Mouse (Mus musculus) ES-Bruce4 (cell line): ENCODE results near the gene Fam107b. TPM values are rescaled to one million over a fixed set of nuclear protein-coding genes. Genes with fewer than 3 reads are reported as not detected.
"Not testable (repeated sequence)": the region's sequence is repeated elsewhere in the genome, so short reads cannot be mapped to it uniquely, and the experiment has no call there.

Experiments
- H3K27ac ChIP-seq: 2 replicates; pipeline ENCODE4 v1.5.1; 2012; ENCODE audit warnings: low read length, inconsistent platforms; ENCODE audit not compliant: insufficient read depth
- H3K27me3 ChIP-seq: 2 replicates; pipeline ENCODE4 v1.6.1; 2012; ENCODE audit warnings: mild to moderate bottlenecking, low read length, inconsistent platforms; ENCODE audit not compliant: control insufficient read depth, poor library complexity, insufficient read depth, severe bottlenecking
- H3K36me3 ChIP-seq: 2 replicates; pipeline ENCODE4 v1.6.1; 2012; ENCODE audit warnings: inconsistent platforms, mild to moderate bottlenecking, low read length, moderate library complexity; ENCODE audit not compliant: control insufficient read depth, poor library complexity, insufficient read depth, severe bottlenecking
- H3K4me1 ChIP-seq: one replicate; pipeline ENCODE4 v1.8.1; 2011; ENCODE audit warnings: low read length; ENCODE audit not compliant: control insufficient read depth, insufficient read depth
- H3K4me3 ChIP-seq: 2 replicates; pipeline ENCODE4 v1.5.1; 2011; ENCODE audit warnings: low read depth, mild to moderate bottlenecking, low read length
- H3K9ac ChIP-seq: 2 replicates; pipeline ENCODE4 v1.6.1; 2012; ENCODE audit warnings: low read depth, mild to moderate bottlenecking, inconsistent platforms; ENCODE audit not compliant: poor library complexity, severe bottlenecking
- H3K9me3 ChIP-seq: replicated peaks from 2 replicates; pipeline ENCODE4 v1.6.1; 2012; ENCODE audit warnings: mild to moderate bottlenecking, low read length, inconsistent platforms; ENCODE audit not compliant: control insufficient read depth, poor library complexity, insufficient read depth, severe bottlenecking
- CTCF ChIP-seq: IDR thresholded peaks from one replicate; pipeline ENCODE4 v1.8.1; 2011; ENCODE audit warnings: low read depth, low read length
- EP300 ChIP-seq: IDR thresholded peaks from 2 replicates; pipeline ENCODE4 v1.6.1; 2011; ENCODE audit warnings: low read depth, low read length; ENCODE audit not compliant: insufficient read depth
- POLR2A ChIP-seq: IDR thresholded peaks from one replicate; pipeline ENCODE4 v1.8.1; 2011; ENCODE audit warnings: low read length; ENCODE audit not compliant: insufficient read depth
- polyA plus RNA-seq: library from polyadenylated mRNA; stranded (reverse); fragments of >200 nt; gene quantifications from 2 replicates; pipeline ENCODE4 v1.2.4, GENCODE M21; 2011; ENCODE audit warnings: low read depth; ENCODE audit not compliant: missing spikeins, insufficient read depth, insufficient read length

The Fam107b gene
- polyA plus RNA-seq, 1 experiment, result 54.4 TPM

DNA sequence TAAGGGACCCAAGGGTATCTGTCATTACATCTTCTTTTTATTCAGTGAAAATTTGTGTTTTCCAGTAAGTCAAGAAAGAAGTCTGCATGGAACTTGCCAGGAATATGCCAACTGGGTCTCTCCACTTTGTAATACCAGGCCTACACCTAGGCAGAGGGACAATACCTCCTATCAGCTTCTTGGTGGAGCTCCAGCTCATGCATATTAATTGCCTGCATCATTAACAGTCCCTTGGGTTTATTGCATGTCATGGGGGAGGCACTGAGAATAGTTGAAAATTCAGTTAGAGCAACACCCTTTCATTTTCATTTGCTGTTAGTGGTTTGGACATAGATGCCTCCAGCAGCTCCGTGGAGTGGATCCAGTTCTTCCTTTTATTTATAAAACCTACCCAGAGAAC, 130.1 kb downstream of the Fam107b start:
- Histone ChIP-seq H3K9ac (no peak overlapping the region), H3K4me1 (no peaks in the 10 kb centered on the region), H3K9me3 (no peaks in the 10 kb centered on the region), H3K27me3 (no peaks in the 10 kb centered on the region), H3K4me3 (no peak overlapping the region), H3K36me3 (no peaks in the 10 kb centered on the region), H3K27ac (no peak overlapping the region)
- TF ChIP-seq CTCF (no peak), EP300 (no peak), POLR2A (no peak)

DNA sequence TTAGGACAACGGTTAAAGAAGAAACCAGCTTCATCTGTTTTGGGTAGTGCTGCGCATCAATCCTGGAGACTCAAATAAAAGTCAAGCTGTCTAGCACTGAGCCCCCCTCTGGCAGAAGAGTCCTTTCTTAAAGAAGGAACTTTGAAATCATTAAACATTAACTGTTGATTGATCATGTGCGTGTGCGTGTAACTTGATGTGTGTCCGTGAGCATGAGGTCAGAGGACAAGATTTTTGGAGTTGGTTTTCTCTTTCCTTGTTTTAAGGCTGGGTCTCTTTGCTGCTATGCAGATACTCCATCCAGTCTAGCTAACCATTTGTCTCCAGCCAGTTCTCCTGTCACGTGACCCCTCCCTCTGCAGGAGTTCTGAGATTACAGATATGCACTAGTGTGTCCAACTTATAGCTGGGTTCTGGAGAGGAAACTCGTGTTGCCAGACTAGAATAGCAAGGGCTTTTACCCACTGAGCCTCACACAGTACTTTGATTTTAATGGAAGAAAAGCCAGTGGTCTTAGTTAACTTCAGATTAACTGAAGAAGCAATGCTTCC, 132.4 kb downstream of the Fam107b start:
- no peak overlapping the region for H3K9ac ChIP-seq
- TF ChIP-seq CTCF (no peak), POLR2A (no peak), EP300 (no peak)
- H3K36me3 ChIP-seq, result no peaks in the 10 kb centered on the region
- no peaks in the 10 kb centered on the region for H3K27me3 ChIP-seq
- no peaks in the 10 kb centered on the region for H3K4me1 ChIP-seq
- no peak overlapping the region for H3K27ac ChIP-seq
- no peak overlapping the region for H3K4me3 ChIP-seq
- H3K9me3 ChIP-seq, result no peaks in the 10 kb centered on the region

DNA sequence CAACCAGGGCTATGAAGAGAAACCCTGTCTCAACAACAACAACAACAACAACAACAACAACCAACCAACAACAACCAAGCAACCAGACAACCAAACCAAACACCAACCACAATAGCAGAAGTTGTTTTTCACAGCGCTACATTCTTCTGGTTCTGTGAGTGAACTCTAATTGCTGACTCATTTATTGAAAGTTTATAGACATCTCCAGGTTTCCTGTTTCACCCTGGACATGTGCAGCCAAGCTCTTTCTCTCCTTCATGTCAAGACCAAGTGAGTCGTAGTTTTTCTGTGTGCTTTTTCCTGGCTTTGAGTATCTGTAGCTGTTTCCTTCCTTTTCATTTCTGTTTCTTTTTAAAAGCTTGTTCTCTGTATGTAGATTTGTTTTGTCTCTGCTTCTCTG, 133.5 kb downstream of the Fam107b start:
- TF ChIP-seq CTCF (no peak), EP300 (no peak), POLR2A (no peak)
- H3K36me3 ChIP-seq, result no peaks in the 10 kb centered on the region
- H3K4me3 ChIP-seq, result no peak overlapping the region
- H3K27ac ChIP-seq, result no peak overlapping the region
- no peak overlapping the region for H3K9ac ChIP-seq
- H3K27me3 ChIP-seq, result no peaks in the 10 kb centered on the region
- H3K9me3 ChIP-seq, result no peaks in the 10 kb centered on the region
- H3K4me1 ChIP-seq, result no peaks in the 10 kb centered on the region

DNA sequence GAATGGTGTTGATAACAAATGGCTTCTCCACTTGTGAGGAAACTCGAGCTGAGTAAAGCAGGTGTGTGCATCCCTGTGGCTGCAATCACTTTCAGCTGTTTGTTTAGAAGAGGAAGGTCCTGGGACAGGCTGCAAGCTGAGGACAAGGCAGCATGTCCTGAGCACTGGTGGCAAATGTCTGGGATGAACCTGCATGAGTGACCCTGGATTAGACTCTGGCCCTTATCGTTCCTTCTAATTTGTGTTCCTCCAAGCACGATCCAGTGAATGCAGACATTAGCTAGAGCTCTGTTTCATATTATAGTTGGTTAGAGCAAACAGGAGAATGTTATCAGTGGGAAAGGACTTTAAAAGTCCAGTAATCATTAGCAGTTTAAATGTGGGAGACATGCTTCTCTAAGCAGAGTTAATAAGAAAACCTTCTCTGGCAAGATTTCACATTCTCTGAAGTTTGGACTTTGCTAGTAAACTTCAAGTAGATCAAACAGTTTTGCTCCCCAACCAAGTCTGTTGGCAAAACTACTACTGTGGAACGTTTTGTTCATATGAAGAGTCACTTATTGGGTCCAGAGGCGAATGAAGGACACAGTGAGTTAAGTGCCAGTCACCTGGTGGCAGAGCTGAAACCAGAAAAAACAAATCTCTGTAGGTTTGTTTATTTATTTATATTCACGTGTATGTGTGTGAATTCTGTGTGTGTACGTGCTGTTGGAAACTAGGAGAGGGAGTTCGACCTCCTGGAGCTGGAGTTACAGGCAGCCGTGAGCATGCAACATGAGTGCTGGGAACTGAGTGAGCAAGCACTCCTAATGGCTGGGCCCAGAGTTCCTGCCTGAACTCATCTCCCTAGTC, 134.2 kb downstream of the Fam107b start:
- H3K27ac ChIP-seq, result no peak overlapping the region
- H3K4me1 ChIP-seq, result no peaks in the 10 kb centered on the region
- TF ChIP-seq EP300, result no peak
- TF ChIP-seq POLR2A, result no peak
- no peak for TF ChIP-seq CTCF
- no peaks in the 10 kb centered on the region; the same call in 1 of the 2 replicates for H3K27me3 ChIP-seq
- no peaks in the 10 kb centered on the region for H3K36me3 ChIP-seq
- H3K4me3 ChIP-seq, result no peak overlapping the region
- no peak overlapping the region for H3K9ac ChIP-seq
- H3K9me3 ChIP-seq, result no peaks in the 10 kb centered on the region

DNA sequence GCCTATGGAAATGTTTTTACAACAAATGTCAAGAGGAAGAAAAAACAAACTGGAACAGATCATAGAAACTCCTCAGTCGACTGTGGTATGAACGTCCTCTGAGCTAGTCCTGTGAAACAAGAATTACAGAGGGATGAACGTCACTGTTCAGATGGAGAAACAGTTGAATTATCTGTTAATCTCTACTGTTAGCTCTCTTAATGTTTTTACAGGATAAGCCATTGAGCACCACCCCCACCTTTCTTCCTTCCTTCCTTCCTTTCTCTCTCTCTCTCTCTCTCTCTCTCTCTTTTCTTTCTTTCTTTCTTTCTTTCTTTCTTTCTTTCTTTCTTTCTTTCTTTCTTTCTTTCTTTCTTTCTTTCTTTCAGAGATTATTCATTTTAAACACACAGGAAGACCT, 135.0 kb downstream of the Fam107b start:
- not testable (repeated sequence) for H3K9ac ChIP-seq, H3K27me3 ChIP-seq, H3K9me3 ChIP-seq, H3K36me3 ChIP-seq, H3K4me1 ChIP-seq, H3K27ac ChIP-seq, H3K4me3 ChIP-seq

DNA sequence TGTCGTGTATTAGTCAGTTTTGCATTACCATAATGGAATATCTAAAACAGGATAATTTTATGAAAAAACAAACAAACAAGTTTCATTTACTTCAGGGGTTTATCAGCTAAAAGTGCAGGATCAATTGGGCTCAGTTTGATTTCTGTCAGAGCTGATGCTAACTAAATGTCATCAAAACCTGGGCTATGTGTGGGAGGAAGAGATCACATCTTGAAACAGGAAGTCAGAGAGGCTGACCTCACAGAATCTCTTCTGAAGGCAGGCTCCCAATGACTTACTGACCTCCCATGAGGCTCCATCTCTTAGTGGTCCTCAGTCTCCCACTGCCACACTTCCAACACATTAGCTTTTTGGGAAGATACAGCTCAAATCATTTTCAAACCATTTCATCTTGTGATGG, 136.9 kb downstream of the Fam107b start:
- no peaks in the 10 kb centered on the region; the same call in 1 of the 2 replicates for H3K27me3 ChIP-seq
- no peak overlapping the region for H3K9ac ChIP-seq
- no peaks in the 10 kb centered on the region for H3K9me3 ChIP-seq
- no peak overlapping the region for H3K27ac ChIP-seq
- H3K4me3 ChIP-seq, result no peak overlapping the region
- no peak for TF ChIP-seq CTCF
- no peak for TF ChIP-seq POLR2A
- no peak for TF ChIP-seq EP300
- no peaks in the 10 kb centered on the region for H3K4me1 ChIP-seq
- no peaks in the 10 kb centered on the region for H3K36me3 ChIP-seq
